Mouse (Mus musculus) small intestine, adult 2 months (tissue): ENCODE measurements around the gene Ston2.

Source experiments
- CTCF ChIP-seq: fragments of 200-500 bp; IDR thresholded peaks from 2 replicates; pipeline ENCODE4 v1.5.1; 2012; ENCODE audit warnings: low read depth, mild to moderate bottlenecking, control low read depth, inconsistent platforms, low read length, moderate library complexity, mixed read lengths; ENCODE audit not compliant: insufficient replicate concordance, insufficient read length; ENCODE audit errors: extremely low read depth
- POLR2A ChIP-seq: fragments of 200-500 bp; IDR thresholded peaks from 2 replicates; pipeline ENCODE4 v1.6.1; 2012; ENCODE audit warnings: low read depth, mild to moderate bottlenecking, control low read depth, inconsistent platforms, low read length, moderate library complexity

DNA sequence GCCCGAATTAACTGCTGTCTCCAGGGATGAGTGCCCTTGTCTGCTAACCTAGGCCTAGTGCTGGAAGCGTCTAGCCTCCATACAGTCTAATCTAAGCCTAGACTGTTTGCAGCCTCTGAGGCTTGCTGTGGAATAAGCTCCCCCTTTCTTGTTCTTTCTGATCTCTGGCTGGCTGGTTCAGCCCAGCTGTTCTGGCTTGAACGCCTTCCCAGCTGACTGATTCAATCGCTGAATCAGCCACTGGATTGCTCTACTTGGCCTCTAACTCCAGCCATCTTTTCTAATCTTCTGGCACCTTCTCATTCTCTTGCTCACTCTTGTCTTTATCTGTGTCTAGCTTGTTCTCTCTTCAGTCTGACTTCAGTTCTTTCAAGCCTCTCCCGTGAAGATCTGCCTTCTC is 161.7 kb downstream of the Ston2 start:
- TF ChIP-seq POLR2A (no peak), CTCF (no peak)
